Mouse (Mus musculus): ENCODE results near the gene Ptges3. TPM values are rescaled to one million over a fixed set of nuclear protein-coding genes. Genes with fewer than 3 reads are reported as not detected.

Ptges3 gene
- polyA plus RNA-seq (2012; rRNA removed) (20.9 and 40.1 TPM in 2 replicates), polyA plus RNA-seq (2014; fragmentation: Nextera tagmentation; extraction: Ambion mirVana) (233 and 244 TPM in 2 replicates)

GRCm38 (mm10) chr10:128058601-128059151, at the start of gene Ptges3:
TSS of gene Ptges3 (plus strand) at chr10:128058954.
- DNase-seq (ENCODE audit: low read depth in 3 of 3, low spot score in 3 of 3) (peak; percentile 83 to 90 (median 88)), ATAC-seq (ENCODE audit: insufficient read depth) (peak; percentile 89)
- peak within 1 kb of the TSS; percentile 92 for H3K9ac ChIP-seq (replicated peaks)
- H3K4me2 ChIP-seq (ENCODE audit: low read depth), result peak within 1 kb of the TSS; percentile 96
- no peak; the same call in 1 of the 2 replicates for TF ChIP-seq EP300 (IDR thresholded peaks at IDR 0.05; ENCODE audit: low read depth)
- no peak for TF ChIP-seq CTCF (IDR thresholded peaks at IDR 0.05; ENCODE audit: low read depth)
- 0% methylated on average over 70 of the region's 72 CpGs for WGBS (ENCODE audit: insufficient replicate concordance)
- no peaks in the 10 kb centered on the region for H3K9me3 ChIP-seq (ENCODE audit: control insufficient read depth, low read length)
- peak within 1 kb of the TSS; percentile 96 to 98 for H3K4me3 ChIP-seq (ENCODE audit: insufficient read depth in 1 of 2, low read depth in 2 of 2, low read length in 2 of 2)
- H3K27me3 ChIP-seq (ENCODE audit: control insufficient read depth, insufficient read depth, low read length), result no peaks in the 10 kb centered on the region
- peak within 1 kb of the TSS; percentile 93 for H3K27ac ChIP-seq
- peaks cover 28 to 29% of the 10 kb centered on the region in 2 experiments for H3K4me1 ChIP-seq (replicated peaks; ENCODE audit: control insufficient read depth in 2 of 2, insufficient read depth in 2 of 2, low read length in 1 of 2)
- peaks cover under 1% of the 10 kb centered on the region for H3K36me3 ChIP-seq (replicated peaks; ENCODE audit: control insufficient read depth, insufficient read depth, low read depth)

DNA sequence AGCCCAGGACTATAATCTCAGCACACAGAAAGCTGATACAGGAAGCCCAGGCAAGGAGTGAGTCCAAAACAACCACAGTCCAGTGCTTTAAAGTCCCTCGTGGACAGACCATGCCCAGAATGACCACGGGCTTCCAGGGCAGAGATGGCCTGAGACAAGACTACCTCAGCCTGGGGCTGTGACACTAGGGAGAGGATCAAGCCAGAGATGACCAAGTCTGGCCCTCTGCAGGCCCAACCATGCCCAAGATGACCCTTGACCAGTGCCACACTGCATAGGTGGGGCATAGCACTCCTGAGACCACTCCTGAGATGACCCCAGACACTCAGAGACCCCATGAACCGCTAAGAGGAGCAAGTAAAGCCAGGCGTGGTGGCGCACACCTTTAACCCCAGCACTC, 49.0 kb upstream of the Ptges3 start:
- 63% methylated on average over 5 of the region's 5 CpGs for WGBS (ENCODE audit: insufficient replicate concordance)
- ATAC-seq (ENCODE audit: insufficient read depth) (no peak), DNase-seq (ENCODE audit: low read depth in 3 of 3, low spot score in 3 of 3) (no peak)
- no peaks in the 10 kb centered on the region for H3K27me3 ChIP-seq (ENCODE audit: control insufficient read depth, insufficient read depth, low read length)
- H3K4me1 ChIP-seq (replicated peaks; ENCODE audit: control insufficient read depth in 2 of 2, insufficient read depth in 2 of 2, low read length in 1 of 2), result no peaks in the 10 kb centered on the region
- H3K4me2 ChIP-seq (ENCODE audit: low read depth), result no peak overlapping the region
- H3K9me3 ChIP-seq (ENCODE audit: control insufficient read depth, low read length), result no peaks in the 10 kb centered on the region
- H3K27ac ChIP-seq, result no peak overlapping the region
- no peak overlapping the region for H3K4me3 ChIP-seq (ENCODE audit: insufficient read depth in 1 of 2, low read depth in 2 of 2, low read length in 2 of 2)
- H3K36me3 ChIP-seq (replicated peaks; ENCODE audit: control insufficient read depth, insufficient read depth, low read depth), result no peaks in the 10 kb centered on the region
- no peak for TF ChIP-seq EP300 (IDR thresholded peaks at IDR 0.05; ENCODE audit: low read depth)
- TF ChIP-seq CTCF (IDR thresholded peaks at IDR 0.05; ENCODE audit: low read depth), result no peak
- H3K9ac ChIP-seq (replicated peaks), result no peak overlapping the region

DNA sequence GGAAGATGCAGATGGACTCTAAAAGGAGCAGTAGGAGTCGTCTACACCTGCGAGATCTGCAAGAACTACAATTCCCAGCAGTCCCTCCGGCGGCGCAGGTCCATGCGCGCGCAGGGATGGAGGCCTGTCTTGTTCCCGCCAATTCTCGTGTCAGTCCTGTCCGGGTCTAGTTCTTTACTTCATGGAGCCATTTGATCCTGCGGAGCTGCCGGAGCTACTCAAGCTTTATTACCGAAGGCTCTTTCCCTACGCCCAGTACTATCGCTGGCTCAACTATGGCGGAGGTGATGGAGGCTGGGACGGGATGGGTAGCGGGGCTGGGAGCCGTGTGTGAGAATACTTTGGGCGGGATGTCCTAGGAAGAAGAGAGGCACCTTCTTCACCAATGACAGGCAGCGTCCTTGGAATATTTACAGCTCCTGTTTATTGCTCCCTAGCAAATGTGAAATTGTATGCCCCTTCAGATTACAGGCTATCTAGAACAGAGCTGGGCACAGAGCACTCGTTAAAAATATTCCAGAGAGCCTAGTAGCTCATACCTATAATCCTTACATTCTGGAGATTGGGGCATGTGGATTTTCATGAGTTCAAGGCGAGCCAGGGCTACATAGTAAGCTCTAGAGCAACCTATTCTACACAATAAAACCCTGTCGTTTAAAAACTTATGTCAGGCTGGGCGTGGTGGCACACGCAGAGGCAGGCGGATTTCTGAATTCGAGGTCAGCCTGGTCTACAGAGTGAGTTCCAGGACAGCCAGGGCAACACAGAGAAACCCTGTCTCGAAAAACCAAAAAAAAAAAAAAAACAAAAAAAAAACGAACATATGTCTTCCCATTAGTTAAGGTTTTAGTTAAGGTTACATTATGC, 43.5 kb upstream of the Ptges3 start, which contains the start of gene Prim1:
TSS of gene Prim1 (plus strand) at position 101 of the 867 bp plus-strand sequence.
- 1% methylated on average over 31 of the region's 31 CpGs for WGBS (ENCODE audit: insufficient replicate concordance)
- peak within 1 kb of the TSS; percentile 1; the same call in 1 of the 2 replicates for H3K27ac ChIP-seq

GRCm38 (mm10) chr10:128022196-128022595, 36.6 kb upstream of the Ptges3 start:
- TF ChIP-seq EP300 (IDR thresholded peaks at IDR 0.05; ENCODE audit: low read depth) (no peak), CTCF (IDR thresholded peaks at IDR 0.05; ENCODE audit: low read depth) (no peak)
- H3K4me1 ChIP-seq (replicated peaks; ENCODE audit: control insufficient read depth in 2 of 2, insufficient read depth in 2 of 2, low read length in 1 of 2), result no peaks in the 10 kb centered on the region
- 86% methylated on average over 5 of the region's 5 CpGs for WGBS (ENCODE audit: insufficient replicate concordance)
- DNase-seq (ENCODE audit: low read depth in 3 of 3, low spot score in 3 of 3) (no peak), ATAC-seq (ENCODE audit: insufficient read depth) (no peak)
- no peaks in the 10 kb centered on the region for H3K9me3 ChIP-seq (ENCODE audit: control insufficient read depth, low read length)
- H3K27ac ChIP-seq, result no peak overlapping the region
- H3K4me3 ChIP-seq (ENCODE audit: insufficient read depth in 1 of 2, low read depth in 2 of 2, low read length in 2 of 2), result no peak overlapping the region
- H3K9ac ChIP-seq (replicated peaks), result no peak overlapping the region
- H3K27me3 ChIP-seq (ENCODE audit: control insufficient read depth, insufficient read depth, low read length), result no peaks in the 10 kb centered on the region
- no peak overlapping the region for H3K4me2 ChIP-seq (ENCODE audit: low read depth)
- peaks cover 85% of the 10 kb centered on the region for H3K36me3 ChIP-seq (replicated peaks; ENCODE audit: control insufficient read depth, insufficient read depth, low read depth)

More for the DNA sequence above, 43.5 kb upstream of the Ptges3 start, which contains the start of gene Prim1:
- DNase-seq (ENCODE audit: low read depth in 3 of 3, low spot score in 3 of 3) (peak; percentile 73 to 79 (median 77)), ATAC-seq (ENCODE audit: insufficient read depth) (peak; percentile 92)
- Histone ChIP-seq H3K9ac (replicated peaks) (peak within 1 kb of the TSS; percentile 65), H3K4me3 (ENCODE audit: insufficient read depth in 1 of 2, low read depth in 2 of 2, low read length in 2 of 2) (peak within 1 kb of the TSS; percentile 69 to 95), H3K36me3 (replicated peaks; ENCODE audit: control insufficient read depth, insufficient read depth, low read depth) (peaks cover 27% of the 10 kb centered on the region), H3K9me3 (ENCODE audit: control insufficient read depth, low read length) (no peaks in the 10 kb centered on the region), H3K27me3 (ENCODE audit: control insufficient read depth, insufficient read depth, low read length) (no peaks in the 10 kb centered on the region), H3K4me1 (replicated peaks; ENCODE audit: control insufficient read depth in 2 of 2, insufficient read depth in 2 of 2, low read length in 1 of 2) (peaks cover 0 to 2% of the 10 kb centered on the region in 2 experiments; a peak in 3 of 4 replicates), H3K4me2 (ENCODE audit: low read depth) (peak within 1 kb of the TSS; percentile 77)
- TF ChIP-seq EP300 (IDR thresholded peaks at IDR 0.05; ENCODE audit: low read depth), result no peak
- TF ChIP-seq CTCF (IDR thresholded peaks at IDR 0.05; ENCODE audit: low read depth), result no peak

DNA sequence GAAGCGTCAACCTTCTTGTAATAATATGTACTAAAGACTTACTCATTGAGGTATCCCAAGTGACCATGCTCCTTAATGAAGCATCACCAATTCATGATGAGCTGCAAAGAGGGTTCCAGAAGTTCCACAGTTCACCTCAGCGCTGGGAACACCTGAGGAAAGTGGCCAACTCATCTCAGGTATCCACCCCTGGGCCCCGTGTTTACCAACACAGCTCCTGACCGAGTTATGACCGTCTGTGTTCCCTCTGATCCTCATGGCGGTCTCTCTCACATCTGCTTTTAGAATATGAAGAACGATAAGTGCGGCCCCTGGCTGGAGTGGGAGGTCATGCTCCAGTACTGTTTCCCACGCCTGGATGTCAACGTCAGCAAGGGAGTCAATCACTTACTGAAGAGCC, 35.3 kb upstream of the Ptges3 start:
- TF ChIP-seq CTCF (IDR thresholded peaks at IDR 0.05; ENCODE audit: low read depth), result no peak
- TF ChIP-seq EP300 (IDR thresholded peaks at IDR 0.05; ENCODE audit: low read depth), result no peak
- Histone ChIP-seq H3K4me3 (ENCODE audit: insufficient read depth in 1 of 2, low read depth in 2 of 2, low read length in 2 of 2) (no peak overlapping the region), H3K4me1 (replicated peaks; ENCODE audit: control insufficient read depth in 2 of 2, insufficient read depth in 2 of 2, low read length in 1 of 2) (no peaks in the 10 kb centered on the region), H3K9ac (replicated peaks) (no peak overlapping the region), H3K36me3 (replicated peaks; ENCODE audit: control insufficient read depth, insufficient read depth, low read depth) (peaks cover 87% of the 10 kb centered on the region), H3K27me3 (ENCODE audit: control insufficient read depth, insufficient read depth, low read length) (no peaks in the 10 kb centered on the region), H3K4me2 (ENCODE audit: low read depth) (no peak overlapping the region), H3K9me3 (ENCODE audit: control insufficient read depth, low read length) (no peaks in the 10 kb centered on the region), H3K27ac (no peak overlapping the region)
- WGBS (ENCODE audit: insufficient replicate concordance), result 87% methylated on average over 10 of the region's 10 CpGs
- DNase-seq (ENCODE audit: low read depth in 3 of 3, low spot score in 3 of 3), result no peak
- no peak for ATAC-seq (ENCODE audit: insufficient read depth)

Measured in liver, embryonic 14.5 days (tissue).